Mouse (Mus musculus): ENCODE measurements at regions not wholly inside any gene's neighbourhood (a gene's known extent, or its start where the extent isn't known, plus 50 kb on each side); places are given as distances from the start of the nearest gene placed in this dataset.

DNA sequence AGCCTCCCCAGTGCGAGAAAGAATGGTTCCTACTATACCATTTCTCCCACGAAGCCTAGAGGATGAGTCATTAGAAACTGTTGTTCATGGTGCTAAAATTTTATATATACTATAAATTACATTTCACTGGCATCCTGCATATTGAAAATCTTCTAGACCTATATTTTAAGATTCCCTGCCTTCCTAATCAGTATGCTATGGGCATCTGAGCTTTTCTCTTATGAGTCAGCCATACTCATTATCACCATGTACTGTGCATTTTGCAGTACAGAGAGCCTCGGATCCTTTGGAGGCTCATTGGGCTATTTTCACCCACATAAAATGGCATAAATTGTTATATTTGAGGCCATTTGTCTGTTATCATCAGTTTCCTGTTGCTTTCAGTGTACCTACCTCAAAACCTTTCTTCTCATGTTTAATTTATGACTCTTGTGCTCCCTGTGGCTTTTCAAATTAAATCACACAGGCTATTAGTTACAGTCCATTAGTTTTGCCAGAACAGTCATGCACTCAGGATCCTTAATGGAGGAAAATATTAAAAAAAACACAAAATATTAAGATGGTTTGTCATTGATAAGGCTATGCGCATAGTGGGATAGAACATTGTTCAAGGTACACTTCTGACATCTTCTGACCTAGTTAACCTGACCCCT lies 150.1 kb upstream of the Actbl2 start:
- TF ChIP-seq CTCF (IDR thresholded peaks at IDR 0.05; ENCODE audit: low read depth): no peak
- no peak for TF ChIP-seq EP300 (IDR thresholded peaks at IDR 0.05; ENCODE audit: low read depth)
